Mouse (Mus musculus) bone marrow, adult 2 months (tissue): ENCODE measurements at regions not wholly inside any gene's neighbourhood (a gene's known extent, or its start where the extent isn't known, plus 50 kb on each side); places are given as distances from the start of the nearest gene placed in this dataset.

Experiments
- H3K27ac ChIP-seq: fragments of 200-500 bp; 2 replicates; pipeline ENCODE4 v1.5.1; 2012; ENCODE audit warnings: low read depth, mild to moderate bottlenecking, control low read depth, inconsistent platforms, low read length; ENCODE audit not compliant: control insufficient read depth, poor library complexity, insufficient read depth
- H3K4me1 ChIP-seq: fragments of 200-500 bp; 2 replicates; pipeline ENCODE4 v1.6.1; 2011; ENCODE audit warnings: low read length; ENCODE audit not compliant: control insufficient read depth, insufficient read depth
- H3K4me3 ChIP-seq: fragments of 200-500 bp; replicated peaks from 2 replicates; pipeline ENCODE3; 2011; ENCODE audit warnings: mild to moderate bottlenecking, low read depth, low read length, control low read depth; ENCODE audit not compliant: control insufficient read depth
- CTCF ChIP-seq: fragments of 200-500 bp; IDR thresholded peaks from 2 replicates; pipeline ENCODE4 v1.5.1; 2011; ENCODE audit warnings: low read length, control low read depth; ENCODE audit not compliant: control insufficient read depth, insufficient read depth
- POLR2A ChIP-seq: fragments of 200-500 bp; IDR thresholded peaks from 2 replicates; pipeline ENCODE4 v1.6.1; 2011; ENCODE audit warnings: low read depth, mild to moderate bottlenecking, control low read depth, low read length, borderline replicate concordance; ENCODE audit not compliant: control insufficient read depth
- WGBS: fragments of 180-500 bp; shearing (Covaris S2); methylation state at CpG from one replicate; pipeline ENCODE4 v1.1.7; 2018; 5-methylcytosine and 5-hydroxymethylcytosine counted together

DNA sequence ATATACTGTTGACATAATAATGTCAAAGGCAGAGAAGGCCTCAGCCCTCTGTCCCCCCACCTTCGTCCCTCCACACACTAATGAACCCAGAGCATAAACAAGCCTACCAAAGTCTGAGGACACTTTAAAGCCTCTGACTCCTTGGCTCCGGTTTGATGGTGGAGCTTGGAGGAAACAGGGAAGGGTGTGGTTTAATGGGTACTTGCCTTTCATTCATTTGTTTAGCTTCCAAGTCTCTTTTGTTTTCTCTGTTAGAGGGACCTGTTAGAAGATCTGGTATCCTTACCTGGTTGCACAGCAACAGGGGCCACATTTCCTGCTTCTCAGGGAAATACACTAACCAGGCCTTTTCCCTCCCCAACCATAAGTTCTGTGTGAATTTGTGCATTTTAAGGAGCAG lies 168.9 kb upstream of the Etaa1 start:
- WGBS = 71% methylated on average over 2 of the region's 2 CpGs
- H3K4me3 ChIP-seq = no peak overlapping the region
- H3K4me1 ChIP-seq = no peaks in the 10 kb centered on the region
- H3K27ac ChIP-seq = no peak overlapping the region
- no peak for TF ChIP-seq CTCF
- TF ChIP-seq POLR2A = no peak

DNA sequence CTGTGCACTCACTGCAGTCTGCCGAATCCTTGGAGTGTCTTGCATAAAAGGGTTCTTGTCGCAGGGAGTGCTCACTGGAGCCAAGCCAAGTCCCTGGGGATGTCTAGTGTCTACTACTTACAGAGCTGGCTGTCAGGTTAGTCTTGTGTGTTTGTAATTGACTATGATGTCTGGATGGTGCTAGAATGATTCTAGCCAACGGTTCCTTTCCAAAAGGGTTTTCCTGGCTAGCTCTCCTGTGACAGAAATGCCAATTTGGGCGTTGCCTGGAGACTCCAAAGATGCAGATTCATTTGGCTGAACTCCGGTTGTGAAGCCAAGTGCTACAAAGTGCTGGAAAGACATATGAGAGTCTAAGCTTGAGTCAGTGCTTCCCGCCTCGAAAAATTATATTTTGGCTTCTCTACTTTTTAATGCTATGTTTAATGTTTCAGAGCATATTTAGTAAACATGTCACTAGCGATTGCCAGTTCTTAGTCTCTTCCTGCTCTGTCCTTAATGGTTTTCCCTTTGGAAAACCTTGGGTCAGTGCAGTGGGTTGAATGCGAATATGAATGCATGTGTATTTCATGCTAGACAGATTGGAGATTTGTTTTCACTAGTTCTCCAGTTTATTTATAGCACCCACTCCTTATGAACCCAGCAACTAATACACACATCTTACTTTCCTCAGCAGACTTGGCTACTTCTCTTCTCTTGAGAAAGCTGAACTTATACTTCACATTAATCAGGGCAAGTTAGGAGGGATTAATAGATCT lies 162.2 kb upstream of the Etaa1 start:
- Histone ChIP-seq H3K4me1 (no peaks in the 10 kb centered on the region), H3K27ac (no peak overlapping the region), H3K4me3 (no peak overlapping the region)
- WGBS = 77% methylated on average over 9 of the region's 9 CpGs
- TF ChIP-seq CTCF (no peak), POLR2A (no peak)

DNA sequence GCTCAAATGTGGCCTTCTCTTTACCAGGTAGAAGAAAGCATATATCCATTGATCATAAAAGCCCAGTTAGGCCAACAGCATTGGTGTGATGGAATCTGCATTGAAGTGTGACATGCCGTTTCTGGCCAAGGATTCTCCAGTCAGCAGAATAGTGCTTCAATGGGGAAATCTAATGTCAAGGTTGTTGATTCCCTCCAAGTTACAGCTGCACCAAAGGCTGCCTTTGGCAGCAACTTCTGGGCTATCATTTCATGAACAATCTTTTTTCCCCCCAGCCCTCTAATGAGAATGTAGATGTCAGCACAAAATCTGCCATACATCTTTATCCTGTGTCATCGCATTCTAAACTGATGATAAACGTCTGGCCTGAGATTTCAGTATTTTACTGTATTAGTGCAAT lies 149.2 kb upstream of the Etaa1 start:
- Histone ChIP-seq H3K4me3 (no peak overlapping the region), H3K27ac (no peak overlapping the region), H3K4me1 (no peaks in the 10 kb centered on the region)
- no peak for TF ChIP-seq POLR2A
- TF ChIP-seq CTCF = no peak
- WGBS = 78% methylated on average over 3 of the region's 3 CpGs

DNA sequence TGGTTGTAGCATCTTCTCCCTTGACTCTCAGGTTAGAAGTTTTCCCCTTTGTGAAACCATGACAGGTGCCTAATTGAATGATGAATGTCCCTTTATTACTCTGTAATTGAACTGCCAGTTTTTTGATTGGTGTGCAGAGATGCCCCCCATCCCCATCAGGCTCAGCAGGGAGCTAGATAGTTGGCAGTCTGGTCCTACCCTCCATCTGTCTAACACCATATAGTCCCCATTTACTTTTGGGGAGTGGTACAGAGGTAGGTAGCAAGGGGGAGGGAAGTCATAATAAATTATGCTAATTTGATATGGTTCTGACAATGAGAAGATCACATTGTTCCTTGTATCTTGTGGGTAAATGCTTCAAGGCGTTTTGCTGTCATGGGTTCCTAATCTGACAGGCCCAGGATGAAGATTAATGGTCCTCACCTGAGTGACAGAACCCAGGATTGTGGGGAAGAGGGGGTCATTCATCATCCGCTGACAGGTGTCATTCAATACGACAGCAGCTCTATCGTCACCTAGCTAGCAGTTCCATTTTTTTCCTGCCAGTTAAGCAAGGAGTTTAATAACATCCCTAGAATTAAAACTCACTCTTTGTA lies 122.3 kb upstream of the Etaa1 start:
- TF ChIP-seq POLR2A (no peak), CTCF (no peak)

DNA sequence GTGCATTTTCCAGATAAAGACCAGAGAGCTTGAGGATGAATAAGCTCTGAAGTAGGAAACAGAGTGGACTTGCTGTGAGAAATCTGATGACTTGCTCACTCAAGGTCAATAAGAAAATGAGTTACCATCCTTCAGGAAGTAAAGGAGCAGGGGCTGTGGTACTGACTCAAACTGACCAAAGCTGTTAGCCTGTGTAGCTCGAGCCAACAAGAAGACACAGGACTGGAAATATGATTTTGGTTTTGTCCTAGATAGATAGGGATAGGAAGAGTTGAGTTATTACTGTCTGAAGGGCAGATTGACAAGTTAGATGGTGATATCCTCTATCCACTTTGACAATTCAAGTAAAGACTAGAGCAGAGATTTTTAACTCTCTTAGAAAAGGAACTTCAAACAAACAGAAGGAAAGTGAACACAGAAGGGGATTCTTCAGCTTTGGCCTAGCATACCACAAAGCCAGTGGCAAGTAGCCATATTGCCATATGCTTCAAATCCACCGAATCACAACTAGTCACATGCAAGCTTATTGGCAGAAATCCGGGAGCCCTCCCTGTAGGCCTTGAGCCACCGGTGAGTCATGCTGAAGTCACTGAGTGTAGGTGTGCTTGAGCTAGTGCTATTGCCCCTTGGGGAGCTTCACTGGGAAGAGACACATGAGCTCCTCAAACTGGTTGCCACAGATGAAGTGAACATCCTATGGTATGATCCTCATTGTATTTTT lies 117.1 kb upstream of the Etaa1 start:
- no peaks in the 10 kb centered on the region for H3K4me1 ChIP-seq
- H3K27ac ChIP-seq = no peak overlapping the region
- WGBS = 71% methylated on average over 4 of the region's 4 CpGs
- TF ChIP-seq CTCF (no peak), POLR2A (no peak)
- H3K4me3 ChIP-seq = no peak overlapping the region

More for the DNA sequence above, 122.3 kb upstream of the Etaa1 start:
- H3K4me1 ChIP-seq = no peaks in the 10 kb centered on the region
- 70% methylated on average over 4 of the region's 4 CpGs for WGBS
- no peak overlapping the region for H3K27ac ChIP-seq
- no peak overlapping the region for H3K4me3 ChIP-seq

DNA sequence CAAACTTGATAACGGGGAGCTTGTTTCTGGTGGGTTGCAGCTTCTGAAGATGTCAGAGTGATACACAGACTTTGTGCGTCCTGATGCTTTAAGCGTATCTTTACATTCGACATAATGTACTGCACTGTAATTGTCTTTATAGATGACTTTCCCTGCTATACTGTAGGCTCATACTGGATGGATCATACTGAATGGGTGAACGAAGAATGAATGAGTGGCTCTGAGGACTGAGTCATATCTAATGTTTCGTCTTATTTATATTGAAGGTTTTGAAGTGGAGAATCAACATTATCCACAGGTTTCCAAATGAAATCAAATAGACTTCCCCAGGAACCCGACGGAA lies 116.3 kb upstream of the Etaa1 start:
- TF ChIP-seq CTCF (no peak), POLR2A (no peak)
- WGBS = 63% methylated on average over 8 of the region's 8 CpGs
- no peak overlapping the region for H3K4me3 ChIP-seq
- no peak overlapping the region for H3K27ac ChIP-seq
- H3K4me1 ChIP-seq = no peaks in the 10 kb centered on the region

DNA sequence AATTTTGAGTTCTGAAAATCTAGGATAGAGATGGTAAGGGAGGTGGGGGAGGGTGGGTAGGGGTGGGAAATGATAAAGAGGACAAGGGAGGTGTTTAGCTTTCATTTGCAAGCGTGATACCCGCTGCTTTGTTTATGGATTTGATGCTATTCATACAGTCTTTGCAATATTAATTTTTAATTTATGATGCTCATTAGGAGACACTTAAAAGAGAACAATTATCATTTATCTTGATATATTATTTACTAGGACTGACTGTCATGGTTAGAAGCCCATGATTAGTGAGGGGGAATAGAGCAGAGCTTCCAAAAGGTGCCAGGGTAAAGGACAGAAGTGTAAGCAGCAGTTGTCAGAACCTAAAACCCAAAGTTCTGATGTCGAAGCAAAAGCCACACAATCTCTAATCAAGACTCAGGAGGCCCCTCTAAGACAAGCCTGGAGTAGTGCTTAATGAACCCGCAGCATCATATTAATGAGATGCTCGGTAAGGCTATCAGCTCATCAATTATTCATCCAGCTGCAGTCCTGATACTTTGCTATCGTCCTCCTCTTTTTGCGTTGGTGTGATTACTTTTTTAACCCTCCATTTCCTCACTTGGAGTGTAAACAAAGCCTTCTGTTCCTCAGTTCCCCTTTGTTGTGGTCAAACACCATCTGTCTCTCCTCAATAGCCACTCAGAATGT lies 115.8 kb upstream of the Etaa1 start:
- H3K27ac ChIP-seq = no peak overlapping the region
- no peak overlapping the region for H3K4me3 ChIP-seq
- H3K4me1 ChIP-seq = no peaks in the 10 kb centered on the region
- TF ChIP-seq CTCF (no peak), POLR2A (no peak)
- WGBS = 55% methylated on average over 7 of the region's 7 CpGs

DNA sequence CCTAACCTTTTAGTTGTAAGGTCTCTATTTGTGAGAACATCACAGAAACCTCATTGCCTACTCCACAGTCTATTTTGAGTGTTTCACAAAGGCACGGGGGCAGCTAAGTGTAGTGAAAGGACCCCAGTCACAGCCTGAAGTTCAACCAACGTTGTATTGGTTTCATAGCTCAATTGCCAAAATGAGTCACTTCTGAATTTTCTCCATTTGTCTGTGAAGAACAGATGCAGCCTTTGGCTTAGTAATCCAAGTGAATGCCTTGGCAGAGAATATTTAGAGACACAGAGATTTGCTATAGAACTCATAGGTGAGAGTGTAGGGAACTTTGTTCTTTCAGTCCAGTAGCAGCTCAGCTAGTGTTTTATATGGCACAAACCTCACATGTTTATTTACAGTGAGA lies 114.4 kb upstream of the Etaa1 start:
- WGBS = 67% methylated on average over 2 of the region's 2 CpGs
- Histone ChIP-seq H3K27ac (no peak overlapping the region), H3K4me1 (no peaks in the 10 kb centered on the region), H3K4me3 (no peak overlapping the region)
- TF ChIP-seq CTCF = no peak
- no peak for TF ChIP-seq POLR2A
